Mouse (Mus musculus) CH12.LX (cell line): ENCODE data around the gene Ubr4. TPM values are rescaled to one million over a fixed set of nuclear protein-coding genes. Genes with fewer than 3 reads are reported as not detected.

Source experiments
- DNase-seq: peaks from one replicate; pipeline ENCODE4 v3.0.0-alpha.2; 2013; ENCODE audit errors: extremely low read depth
- H3K27ac ChIP-seq: 2 replicates; pipeline ENCODE4 v1.5.1; 2012; ENCODE audit warnings: low read depth, mild to moderate bottlenecking, control low read depth, moderate library complexity; ENCODE audit not compliant: insufficient read depth
- H3K27me3 ChIP-seq: replicated peaks from 2 replicates; pipeline ENCODE3; 2012; ENCODE audit warnings: inconsistent platforms
- H3K36me3 ChIP-seq, 2 experiments: replicated peaks in 1 of 2; 2 replicates each; pipeline versions ENCODE3 to v1.6.1; 2012; ENCODE audit warnings: inconsistent platforms in 1 of 2, low read length in 1 of 2, mild to moderate bottlenecking in 1 of 2, mixed read lengths in 1 of 2, moderate library complexity in 1 of 2; ENCODE audit not compliant: control insufficient read depth in 1 of 2, insufficient read depth in 1 of 2
- H3K4me1 ChIP-seq, 2 experiments: 2 replicates each; pipeline ENCODE4 v1.6.1; 2012; ENCODE audit warnings: inconsistent platforms in 1 of 2, moderate library complexity in 1 of 2; ENCODE audit not compliant: insufficient read depth in 2 of 2, control insufficient read depth in 1 of 2
- H3K4me2 ChIP-seq: 2 replicates; pipeline ENCODE4 v1.6.1; 2012; ENCODE audit warnings: low read depth, mild to moderate bottlenecking, control low read depth; ENCODE audit not compliant: poor library complexity, insufficient read depth, severe bottlenecking
- H3K4me3 ChIP-seq, 3 experiments: fragments of 150-350 bp in 1 of 3; sonication (generic) in 1 of 3; replicated peaks in 1 of 3; 2 replicates each; pipeline versions ENCODE3 to v1.5.1; 2011 to 2012; ENCODE audit warnings: low read depth in 2 of 3, low read length in 2 of 3, mild to moderate bottlenecking in 2 of 3, moderate library complexity in 2 of 3, control low read depth in 1 of 3, improper control_type of control experiment in 1 of 3, inconsistent platforms in 1 of 3, mixed read lengths in 1 of 3; ENCODE audit not compliant: poor library complexity in 1 of 3
- H3K79me2 ChIP-seq: replicated peaks from 2 replicates; pipeline ENCODE4 v1.6.1; 2012; ENCODE audit warnings: mild to moderate bottlenecking, moderate library complexity; ENCODE audit not compliant: control insufficient read depth, poor library complexity, insufficient read depth, severe bottlenecking; ENCODE audit errors: extremely low read depth
- H3K9ac ChIP-seq: 2 replicates; pipeline ENCODE4 v1.6.1; 2012; ENCODE audit warnings: low read depth, mild to moderate bottlenecking, control low read depth, moderate library complexity; ENCODE audit not compliant: insufficient read depth
- H3K9me3 ChIP-seq: replicated peaks from 2 replicates; pipeline ENCODE3; 2012; ENCODE audit warnings: low read length, inconsistent platforms, mixed read lengths
- BHLHE40 ChIP-seq: IDR thresholded peaks from 2 replicates; pipeline ENCODE4 v1.6.1; 2011; ENCODE audit warnings: mild to moderate bottlenecking, low read depth, low read length, improper control_type of control experiment
- CHD1 ChIP-seq: IDR thresholded peaks from 2 replicates; pipeline ENCODE4 v1.6.1; 2012; ENCODE audit warnings: low read depth, low read length, improper control_type of control experiment, inconsistent platforms
- CTCF ChIP-seq, 2 experiments: IDR thresholded peaks in 1 of 2; conservative IDR thresholded peaks in 1 of 2; 2 replicates each; pipeline ENCODE4 v1.5.1; 2011 to 2012; ENCODE audit warnings: low read depth in 2 of 2, low read length in 2 of 2, improper control_type of control experiment in 1 of 2, inconsistent platforms in 1 of 2, mild to moderate bottlenecking in 1 of 2, moderate library complexity in 1 of 2
- ELF1 ChIP-seq: IDR thresholded peaks from 2 replicates; pipeline ENCODE4 v1.6.1; 2014; ENCODE audit warnings: low read depth, mild to moderate bottlenecking, inconsistent platforms, low read length, improper control_type of control experiment
- EP300 ChIP-seq: IDR thresholded peaks from 2 replicates; pipeline ENCODE4 v1.6.1; 2011; ENCODE audit warnings: low read length, improper control_type of control experiment
- ETS1 ChIP-seq: conservative IDR thresholded peaks from 2 replicates; pipeline ENCODE4 v1.6.1; 2012; ENCODE audit warnings: low read depth, mild to moderate bottlenecking, inconsistent platforms, low read length, improper control_type of control experiment, moderate library complexity
- GABPA ChIP-seq: IDR thresholded peaks from 2 replicates; pipeline ENCODE4 v1.6.1; 2012; ENCODE audit warnings: low read depth, low read length, improper control_type of control experiment, inconsistent platforms; ENCODE audit not compliant: insufficient replicate concordance
- HCFC1 ChIP-seq: IDR thresholded peaks from 2 replicates; pipeline ENCODE4 v1.6.1; 2012; ENCODE audit warnings: low read depth, mild to moderate bottlenecking, inconsistent platforms, low read length, improper control_type of control experiment
- JUN ChIP-seq: IDR thresholded peaks from 2 replicates; pipeline ENCODE4 v1.6.1; 2011; ENCODE audit warnings: low read depth, mild to moderate bottlenecking, low read length, improper control_type of control experiment, moderate library complexity; ENCODE audit not compliant: insufficient read depth
- MAZ ChIP-seq: IDR thresholded peaks from 2 replicates; pipeline ENCODE4 v1.6.1; 2012; ENCODE audit warnings: low read depth, mild to moderate bottlenecking, inconsistent platforms, low read length, improper control_type of control experiment, moderate library complexity
- MXI1 ChIP-seq: IDR thresholded peaks from 2 replicates; pipeline ENCODE4 v1.6.1; 2011; ENCODE audit warnings: mild to moderate bottlenecking, low read depth, low read length, improper control_type of control experiment
- NRF1 ChIP-seq: IDR thresholded peaks from 2 replicates; pipeline ENCODE4 v1.6.1; 2014; ENCODE audit warnings: low read depth, mild to moderate bottlenecking, inconsistent platforms, low read length, improper control_type of control experiment, moderate library complexity
- RAD21 ChIP-seq: IDR thresholded peaks from 2 replicates; pipeline ENCODE4 v1.6.1; 2011; ENCODE audit warnings: low read depth, mild to moderate bottlenecking, low read length, improper control_type of control experiment, moderate library complexity
- SIN3A ChIP-seq: IDR thresholded peaks from 2 replicates; pipeline ENCODE4 v1.6.1; 2012; ENCODE audit warnings: low read length, improper control_type of control experiment, inconsistent platforms
- SMC3 ChIP-seq: IDR thresholded peaks from 2 replicates; pipeline ENCODE4 v1.6.1; 2011; ENCODE audit warnings: low read depth, low read length, improper control_type of control experiment
- TBP ChIP-seq: conservative IDR thresholded peaks from 2 replicates; pipeline ENCODE4 v1.6.1; 2011; ENCODE audit warnings: low read depth, low read length, improper control_type of control experiment
- TCF12 ChIP-seq: IDR thresholded peaks from 2 replicates; pipeline ENCODE4 v1.6.1; 2014; ENCODE audit warnings: low read depth, mild to moderate bottlenecking, inconsistent platforms, low read length, improper control_type of control experiment
- ZC3H11A ChIP-seq: IDR thresholded peaks from 2 replicates; pipeline ENCODE4 v1.6.1; 2012; ENCODE audit warnings: low read depth, mild to moderate bottlenecking, inconsistent platforms, low read length, improper control_type of control experiment
- ZMIZ1 ChIP-seq: IDR thresholded peaks from 2 replicates; pipeline ENCODE4 v1.6.1; 2012; ENCODE audit warnings: low read depth, mild to moderate bottlenecking, inconsistent platforms, low read length, improper control_type of control experiment
- ZNF384 ChIP-seq: IDR thresholded peaks from 2 replicates; pipeline ENCODE4 v1.6.1; 2012; ENCODE audit warnings: low read depth, low read length, improper control_type of control experiment, inconsistent platforms
- dilution Hi-C: fragments of 300-500 bp; cut with MboI; formaldehyde crosslinking; loops from 2 replicates; pipeline ENCODE4 v1.14.3; 2020; ENCODE audit warnings: low sequenced_read_pairs; ENCODE audit not compliant: extremely low pct_unique_long_range_greater_than_20kb, extremely low pct_ligation_motif_present
- in situ Hi-C: fragments of 300-500 bp; cut with MboI; formaldehyde crosslinking; loops from 3 replicates; pipeline ENCODE4 v1.14.3; 2019; ENCODE audit warnings: low sequenced_read_pairs, low pct_ligation_motif_present, low pct_unique_long_range_greater_than_20kb, mixed read lengths
- polyA plus RNA-seq: library from polyadenylated mRNA; unstranded; fragments of >175 nt; gene quantifications from 2 replicates; pipeline ENCODE4 v1.2.1, GENCODE M21; 2012; ENCODE audit warnings: low read depth; ENCODE audit not compliant: insufficient read length
- total RNA-seq, 2 experiments: library from RNA; depleted of rRNA; stranded (reverse); fragments of 300-350 nt in 1 of 2; fragments of >200 nt in 1 of 2; gene quantifications; 2 replicates each; pipeline ENCODE4 v1.2.3; 2012 to 2014

Ubr4 gene
- total and polyA plus RNA-seq, 3 experiments, result 43.0 to 102 (median 90.8) TPM

GRCm38 (mm10) chr4:139511557-139511956, 159.1 kb downstream of the Ubr4 start:
- Histone ChIP-seq H3K27ac (no peak overlapping the region), H3K79me2 (no peaks in the 10 kb centered on the region), H3K4me2 (no peak overlapping the region), H3K36me3 (no peaks in the 10 kb centered on the region), H3K9me3 (peaks cover 11% of the 10 kb centered on the region), H3K9ac (no peak overlapping the region), H3K4me3 (no peak overlapping the region), H3K27me3 (peaks cover 61% of the 10 kb centered on the region), H3K4me1 (peaks cover 4 to 17% of the 10 kb centered on the region in 2 experiments; a peak in 3 of 4 replicates)
- TF ChIP-seq CHD1 (no peak), EP300 (no peak), ELF1 (no peak)
- dilution Hi-C loops (no loop called here), in situ Hi-C loops (loop anchor here (5.0 kb wide), 2 partner anchors 36 to 66 kb away; no protein-coding TSS in a partner anchor)
- no peak for DNase-seq

- TF ChIP-seq ZNF384 (no peak), ZC3H11A (no peak), SIN3A (no peak), TBP (no peak), TCF12 (no peak), MXI1 (no peak), MAZ (no peak), RAD21 (no peak), ETS1 (no peak), BHLHE40 (no peak), CTCF (conservative IDR thresholded peaks at IDR 0.05 in 1 of 2, IDR thresholded peaks at IDR 0.05 in 1 of 2; ENCODE audit: low read depth in 2 of 2, low read length in 2 of 2) (no peak), SMC3 (no peak), ZMIZ1 (no peak), NRF1 (no peak), GABPA (no peak), HCFC1 (no peak), JUN (no peak)
- DNase-seq, result no peak
- peaks cover 72% of the 10 kb centered on the region for H3K27me3 ChIP-seq
- peaks cover 16% of the 10 kb centered on the region for H3K9me3 ChIP-seq
- no peak overlapping the region for H3K4me2 ChIP-seq
- in situ Hi-C loops, result loop anchor here (5.0 kb wide), 2 partner anchors 34 to 64 kb away; no protein-coding TSS in a partner anchor
- H3K9ac ChIP-seq, result no peak overlapping the region
- H3K36me3 ChIP-seq, result no peaks in the 10 kb centered on the region
- no peaks in the 10 kb centered on the region for H3K79me2 ChIP-seq
- H3K4me3 ChIP-seq, result no peak overlapping the region
- dilution Hi-C loops, result no loop called here
- H3K4me1 ChIP-seq, result peaks cover 4 to 17% of the 10 kb centered on the region in 2 experiments; a peak in 3 of 4 replicates
- H3K27ac ChIP-seq, result no peak overlapping the region
Measured at GRCm38 (mm10) chr4:139512985-139513384, 160.6 kb downstream of the Ubr4 start.
